Mouse (Mus musculus): ENCODE data around the gene Rnf214.

Gene Rnf214

DNA sequence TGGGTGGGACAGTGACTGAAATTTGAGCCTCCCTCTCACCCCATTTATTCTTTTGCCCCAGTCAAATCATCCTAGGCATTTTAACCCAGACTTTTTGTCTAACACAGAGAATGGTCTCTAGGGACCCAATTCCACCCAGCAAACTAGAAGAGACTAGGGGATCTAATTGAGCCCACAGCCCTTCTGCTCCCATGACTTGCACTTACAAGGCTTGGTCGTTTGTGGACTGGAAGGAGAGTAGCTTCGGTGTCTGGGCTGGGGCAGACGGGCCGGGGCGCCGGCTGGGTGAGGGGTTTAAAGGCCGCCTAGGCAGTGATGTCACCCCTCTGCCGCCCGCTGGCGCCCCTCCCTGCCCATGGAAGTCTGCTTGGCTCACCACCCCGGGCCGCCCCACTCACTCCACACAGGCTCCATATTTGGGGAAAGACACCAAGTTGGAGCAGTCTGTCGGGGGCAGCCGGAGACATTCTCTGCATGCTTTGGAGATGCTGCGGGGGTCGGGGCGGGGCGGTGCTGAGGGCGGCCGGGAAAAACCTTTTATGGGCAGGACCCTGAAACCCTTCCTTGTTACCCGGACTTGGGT, 29.0 kb upstream of the Rnf214 start, which contains the start of gene Tagln:
Tagln (minus strand) TSS at position 431 of the 583 bp plus-strand sequence.
- DNase-seq (ENCODE audit: low spot score) = peak; percentile 74

DNA sequence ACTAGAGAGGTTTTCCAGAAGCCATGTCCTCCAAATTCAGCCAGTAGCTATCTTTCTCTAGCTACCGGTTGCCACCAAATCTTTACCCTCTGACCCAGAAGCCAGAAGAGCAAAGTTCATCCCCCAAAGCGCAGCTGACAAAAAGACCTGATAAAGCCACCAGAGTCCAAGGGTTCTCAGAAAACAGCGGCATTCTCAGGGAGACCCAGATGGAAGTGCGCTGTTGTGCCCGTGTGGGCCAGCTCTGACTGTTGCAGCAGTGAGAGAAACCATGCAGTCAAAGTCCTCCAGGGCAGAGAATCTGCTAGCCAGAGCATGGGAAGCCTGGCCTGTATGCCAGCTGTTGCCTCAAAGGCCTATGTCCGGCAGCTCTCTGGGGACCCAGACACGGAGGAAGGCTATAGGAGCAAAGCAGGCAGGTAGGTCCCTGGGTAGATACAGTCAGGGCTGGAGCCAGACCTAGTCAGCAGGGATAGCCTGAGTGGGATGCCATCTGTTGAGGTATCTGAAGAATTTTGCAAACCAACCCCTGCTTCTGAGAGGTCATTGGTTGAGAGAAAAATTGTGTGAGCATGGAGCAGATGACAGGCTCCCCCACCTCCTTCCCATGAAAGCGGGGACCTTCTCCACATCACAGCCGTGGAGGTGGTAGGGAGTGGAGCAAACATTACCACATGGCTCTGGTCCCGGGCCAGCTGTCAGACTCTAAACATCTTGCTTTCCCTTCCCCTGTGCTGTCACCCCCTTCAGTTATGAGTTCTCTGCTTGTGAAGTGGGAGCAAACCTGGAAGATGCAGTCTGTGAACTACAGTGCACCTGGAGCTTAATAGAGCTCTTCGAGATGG, 26.1 kb upstream of the Rnf214 start:
- no peak for DNase-seq (ENCODE audit: low spot score)

GRCm38 (mm10) chr9:45931958-45932357, 25.2 kb upstream of the Rnf214 start:
- no peak for DNase-seq (ENCODE audit: low spot score)

DNA sequence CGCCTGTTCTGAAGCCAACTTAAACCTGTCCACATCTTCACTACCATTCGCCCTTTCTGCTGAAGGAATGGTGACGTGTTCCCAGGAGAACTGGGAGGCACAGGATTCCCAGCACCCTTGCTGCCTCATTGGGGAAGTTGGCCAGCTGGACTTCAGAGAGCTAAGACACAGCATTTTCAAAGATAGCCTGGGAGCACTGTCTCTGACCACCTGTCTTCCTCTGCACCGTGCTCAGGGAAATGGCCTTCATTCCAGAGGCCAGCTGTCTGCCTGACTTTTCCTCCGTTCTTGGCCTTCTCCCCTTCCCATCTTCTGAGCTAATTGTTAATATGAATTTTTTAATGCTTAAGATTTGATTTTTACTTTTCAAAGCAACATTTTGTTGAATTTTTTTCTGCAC, 22.6 kb upstream of the Rnf214 start:
- no peak for DNase-seq (ENCODE audit: low spot score)

DNA sequence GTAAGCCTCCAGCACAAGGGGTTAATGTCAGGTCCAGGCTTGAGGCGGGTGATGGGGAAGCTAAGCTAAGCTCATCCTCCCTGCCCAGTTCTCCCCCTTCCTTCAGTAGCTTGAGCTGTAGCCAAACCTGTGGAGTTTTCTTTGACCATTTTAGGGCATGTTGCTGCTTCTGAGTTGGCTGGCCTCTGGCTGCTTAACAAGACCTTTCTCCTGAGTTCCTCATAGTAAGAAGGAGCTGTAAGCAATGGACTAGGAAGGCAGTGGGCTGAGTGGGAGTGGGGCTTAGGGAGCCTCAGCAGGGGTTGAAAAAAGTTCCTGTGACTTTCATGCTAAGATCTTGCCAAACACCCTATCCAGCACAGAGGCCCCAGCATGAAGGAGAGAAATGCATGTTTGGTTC, 13.2 kb upstream of the Rnf214 start:
- no peak for DNase-seq (ENCODE audit: low spot score)

DNA sequence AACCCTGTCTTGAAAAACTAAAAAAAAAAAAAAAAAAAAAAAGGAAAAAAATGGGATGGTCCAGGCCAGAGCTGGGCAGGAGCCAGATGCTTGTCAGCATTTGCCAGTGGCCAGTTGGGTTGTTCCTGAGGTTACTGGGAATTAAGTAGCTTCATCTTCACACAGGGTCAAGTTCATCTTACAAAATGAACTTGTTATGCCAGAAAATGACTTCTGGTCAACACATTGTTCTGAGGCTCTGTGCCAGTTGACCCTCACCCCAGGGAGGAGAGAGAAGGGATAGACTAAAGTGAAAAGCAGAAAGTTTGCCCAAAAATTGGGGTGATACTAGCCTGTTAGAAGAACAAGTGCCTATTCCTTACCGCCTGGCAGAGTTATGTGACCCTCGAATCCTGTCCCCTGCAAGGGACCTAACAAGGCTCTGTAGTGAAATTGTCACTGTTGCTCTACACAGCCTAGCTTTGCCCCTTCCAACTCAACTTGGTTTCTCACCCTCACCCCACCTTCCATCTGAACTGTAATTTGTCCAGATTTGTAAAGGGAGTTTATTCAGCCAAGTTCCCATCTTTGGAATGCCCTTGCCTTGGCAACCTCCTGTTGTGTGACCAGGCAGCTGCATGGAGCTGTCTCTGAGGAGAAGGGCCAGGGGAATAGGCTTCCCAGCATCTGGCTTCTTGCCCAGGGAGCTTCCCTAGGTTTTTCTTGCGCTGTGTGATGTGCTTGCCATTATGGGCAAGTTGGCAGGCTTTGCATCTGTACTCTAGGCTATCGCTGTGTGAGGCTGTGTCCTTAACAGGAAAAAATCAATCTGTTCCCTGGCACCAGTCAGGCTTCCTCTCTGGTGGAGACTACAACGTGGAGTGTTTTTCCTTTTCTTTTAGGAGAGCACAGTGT, 10.6 kb upstream of the Rnf214 start:
- peak; percentile 74 for DNase-seq (ENCODE audit: low spot score)

GRCm38 (mm10) chr9:45915659-45916058, 8.9 kb upstream of the Rnf214 start:
- DNase-seq (ENCODE audit: low spot score) = no peak

DNA sequence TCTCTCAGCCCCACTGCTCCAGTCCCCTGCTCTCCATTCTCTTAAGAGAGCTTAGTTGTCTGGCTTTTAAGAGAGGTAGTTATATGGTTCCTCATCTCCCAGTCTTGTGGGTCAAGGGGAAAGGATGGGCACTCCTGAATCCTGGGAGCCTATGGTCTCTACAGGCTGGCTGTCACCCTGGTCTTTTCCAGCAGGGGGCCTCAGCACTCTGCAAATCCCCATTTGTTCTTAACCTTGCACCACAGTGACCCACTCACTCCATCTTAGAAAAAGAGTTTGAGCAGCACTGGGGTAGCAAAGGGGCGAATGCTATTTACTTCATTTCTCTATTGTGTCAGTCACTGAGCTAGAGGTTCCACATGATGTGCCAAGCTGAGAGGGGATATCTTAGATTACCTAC, 5.0 kb upstream of the Rnf214 start:
- peak; percentile 85 for DNase-seq (ENCODE audit: low spot score)

GRCm38 (mm10) chr9:45910995-45911394, 4.3 kb upstream of the Rnf214 start:
- DNase-seq (ENCODE audit: low spot score) = no peak

- DNase-seq (ENCODE audit: low spot score) = peak; percentile 66
Measured at GRCm38 (mm10) chr9:45907078-45907428, 342 bp upstream of the Rnf214 start.

- peak; percentile 67 for DNase-seq (ENCODE audit: low spot score)
Measured at GRCm38 (mm10) chr9:45905811-45906237, 887 bp downstream of the Rnf214 start.

DNA sequence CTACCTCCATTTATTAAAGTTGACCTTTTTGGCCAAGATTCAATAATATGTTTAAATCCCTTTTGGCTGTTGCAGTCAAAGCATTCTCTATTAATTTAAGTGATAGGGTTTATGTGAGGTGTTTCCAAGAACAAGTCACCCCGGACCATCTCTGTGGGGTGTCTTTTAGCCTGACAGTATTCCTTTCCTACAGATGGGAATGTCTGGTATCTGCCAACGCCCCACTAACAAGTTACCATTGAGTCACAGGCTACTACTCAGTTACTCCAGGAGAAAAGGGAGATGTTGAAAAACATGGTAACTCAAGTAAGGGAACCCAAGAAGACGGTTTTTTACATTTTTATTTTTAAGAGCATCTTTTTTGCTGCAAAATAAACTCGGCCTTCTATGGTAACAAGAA, 1.5 kb downstream of the Rnf214 start:
- DNase-seq (ENCODE audit: low spot score) = no peak

DNA sequence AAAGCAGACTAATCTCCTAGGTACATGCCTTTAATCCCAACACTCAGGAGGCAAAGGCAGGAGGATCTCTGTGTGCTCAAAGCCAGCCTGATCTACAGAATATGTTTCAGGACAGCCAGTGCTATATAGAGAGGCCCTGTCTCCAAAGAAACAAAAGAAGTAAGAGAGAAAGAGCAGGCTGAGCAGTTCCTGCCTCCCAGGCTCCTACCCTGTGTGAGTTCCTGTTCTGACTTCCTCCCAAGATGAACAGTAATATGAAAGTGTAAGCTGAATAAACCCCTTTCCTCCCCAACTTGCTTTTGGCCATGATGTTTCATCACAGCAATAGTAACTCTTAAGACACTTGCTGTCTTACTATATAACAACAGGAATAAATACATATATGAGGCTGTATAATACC, 13.0 kb downstream of the Rnf214 start:
- no peak for DNase-seq (ENCODE audit: low spot score)

DNA sequence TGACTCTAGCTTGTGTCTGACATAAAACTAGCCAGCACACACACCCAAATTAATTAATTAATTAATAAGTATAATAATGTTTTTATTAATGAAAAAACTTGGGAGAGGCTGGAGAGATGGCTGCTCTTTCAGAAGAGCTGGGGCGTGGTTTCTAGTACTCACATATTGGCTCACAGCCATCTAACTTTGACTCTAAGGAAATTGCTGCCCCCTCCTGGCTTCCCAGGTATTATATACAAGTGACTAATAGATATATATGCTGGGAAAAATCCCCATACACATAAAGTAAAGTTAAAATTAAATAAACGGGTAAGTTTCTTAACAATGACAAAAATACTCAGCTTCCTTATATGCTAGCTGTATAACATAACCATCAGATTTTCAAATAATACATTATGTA, 28.8 kb downstream of the Rnf214 start:
- DNase-seq (ENCODE audit: low spot score) = peak; percentile 74

- DNase-seq (ENCODE audit: low spot score) = no peak
Measured at GRCm38 (mm10) chr9:45870265-45870664, 36.4 kb downstream of the Rnf214 start.

DNA sequence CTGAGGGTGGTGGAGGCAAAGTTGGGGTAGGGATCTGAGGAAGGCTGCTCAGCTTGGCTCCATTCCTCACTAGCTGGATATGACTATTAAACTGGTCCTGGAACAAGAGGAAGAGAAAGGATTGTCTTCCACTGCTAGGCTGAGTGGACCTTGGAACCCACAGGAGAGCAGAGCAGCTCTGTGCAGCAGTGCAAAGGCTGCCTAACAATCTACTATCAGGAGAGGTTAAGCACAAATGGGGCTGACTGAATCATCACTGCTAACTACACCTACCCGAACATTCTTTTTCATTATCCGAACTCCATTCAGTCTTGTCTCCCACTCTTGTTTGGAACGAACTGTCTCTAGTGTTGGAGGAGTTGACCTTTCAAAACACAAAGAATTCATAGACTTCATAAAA, 37.5 kb downstream of the Rnf214 start:
- DNase-seq (ENCODE audit: low spot score) = no peak

DNA sequence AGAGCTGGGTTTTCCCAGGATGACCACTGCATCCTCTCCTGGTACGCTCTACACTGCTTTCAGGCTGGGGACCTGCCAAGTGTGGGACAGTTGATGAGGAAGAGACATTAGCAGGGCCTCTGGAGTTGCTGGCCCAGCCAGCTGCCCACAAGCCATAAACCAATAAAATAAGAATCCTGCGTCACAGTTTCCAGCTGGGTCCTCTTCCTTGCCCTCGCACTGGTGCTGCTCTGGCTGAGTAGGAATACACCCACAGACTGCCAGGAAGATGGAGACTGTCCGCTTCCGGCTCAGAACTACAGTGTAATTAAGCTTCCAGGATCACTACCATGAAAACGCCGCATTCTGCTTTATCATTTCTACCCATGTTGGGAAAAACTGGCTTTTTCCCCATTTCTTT, 44.9 kb downstream of the Rnf214 start:
- DNase-seq (ENCODE audit: low spot score) = no peak

- DNase-seq (ENCODE audit: low spot score) = no peak
Measured at GRCm38 (mm10) chr9:45859364-45859763, 47.3 kb downstream of the Rnf214 start.

GRCm38 (mm10) chr9:45854136-45854535, 52.6 kb downstream of the Rnf214 start:
- no peak for DNase-seq (ENCODE audit: low spot score)

- no peak for DNase-seq (ENCODE audit: low spot score)
Measured at GRCm38 (mm10) chr9:45853695-45854094, 53.0 kb downstream of the Rnf214 start.

GRCm38 (mm10) chr9:45851776-45852175, 54.9 kb downstream of the Rnf214 start:
- no peak for DNase-seq (ENCODE audit: low spot score)

DNA sequence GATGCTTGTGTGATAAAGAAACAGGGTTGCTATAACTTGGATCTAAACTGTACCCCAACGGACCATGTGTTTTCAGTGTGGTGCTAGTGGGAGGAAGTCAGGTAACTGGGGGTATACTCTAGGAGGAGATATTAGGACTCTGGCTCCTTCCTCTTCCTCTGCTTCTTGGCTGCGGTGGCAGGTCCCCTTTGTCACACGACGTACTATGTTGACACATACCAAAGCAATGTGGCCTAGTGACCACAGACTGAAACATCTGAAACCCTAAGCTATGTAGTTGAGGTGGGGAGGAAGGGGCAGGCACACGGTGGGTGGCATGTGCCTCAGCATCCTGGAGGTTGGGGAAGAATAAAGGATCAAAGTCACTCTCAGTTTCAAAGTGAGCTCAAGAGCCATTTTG, 55.4 kb downstream of the Rnf214 start:
- no peak for DNase-seq (ENCODE audit: low spot score)

Measured in testis, postnatal 10 days (tissue).